Mouse (Mus musculus): ENCODE measurements around the gene Ncl.

GRCm38 (mm10) chr1:86339156-86339812 lies 19.9 kb downstream of the Ncl start:
- TF ChIP-seq GATA1 (IDR thresholded peaks at IDR 0.05; ENCODE audit: low read length) (no peak), TAL1 (IDR thresholded peaks at IDR 0.05; ENCODE audit: low read length) (no peak)

Data from erythroblast, embryonic 14.5 days (primary cell).